Mouse (Mus musculus): ENCODE measurements around the gene S100a4. TPM values are rescaled to one million over a fixed set of nuclear protein-coding genes. Genes with fewer than 3 reads are reported as not detected.

Gene S100a4
- total RNA-seq (2015; ENCODE audit: low replicate concordance) (36.9 and 83.6 TPM in 2 replicates), total RNA-seq (2017; ENCODE audit: low replicate concordance) (29.4 and 37.4 TPM in 2 replicates)

- ATAC-seq (replicated peaks; ENCODE audit: low FRiP score, poor library complexity, severe bottlenecking) = no peak
Observed at GRCm38 (mm10) chr3:90603623-90604022, at the start of gene S100a4. Gene S100a4 (plus strand): TSS chr3:90603771.

DNA sequence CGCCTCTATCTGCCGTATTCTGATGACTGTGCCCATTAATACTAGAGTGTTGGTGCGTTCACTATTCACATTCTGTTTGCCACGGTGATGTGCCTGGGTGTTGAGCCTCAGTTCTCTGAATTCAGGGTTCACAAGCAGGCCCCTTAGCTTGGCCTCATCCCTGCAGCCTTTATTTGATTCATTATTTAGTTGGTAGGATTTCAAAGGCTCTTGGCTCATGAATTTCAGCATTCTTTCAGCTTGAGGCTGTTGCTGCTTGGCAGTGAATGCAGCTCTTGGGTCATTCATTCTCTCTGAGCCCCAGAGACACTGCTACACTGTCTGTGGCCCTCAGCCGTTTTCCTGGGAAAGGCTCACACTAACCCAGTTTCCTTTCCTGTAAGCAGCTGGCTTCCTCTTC is 47.6 kb upstream of the S100a4 start:
- ATAC-seq (replicated peaks; ENCODE audit: low FRiP score, poor library complexity, severe bottlenecking) = no peak

DNA sequence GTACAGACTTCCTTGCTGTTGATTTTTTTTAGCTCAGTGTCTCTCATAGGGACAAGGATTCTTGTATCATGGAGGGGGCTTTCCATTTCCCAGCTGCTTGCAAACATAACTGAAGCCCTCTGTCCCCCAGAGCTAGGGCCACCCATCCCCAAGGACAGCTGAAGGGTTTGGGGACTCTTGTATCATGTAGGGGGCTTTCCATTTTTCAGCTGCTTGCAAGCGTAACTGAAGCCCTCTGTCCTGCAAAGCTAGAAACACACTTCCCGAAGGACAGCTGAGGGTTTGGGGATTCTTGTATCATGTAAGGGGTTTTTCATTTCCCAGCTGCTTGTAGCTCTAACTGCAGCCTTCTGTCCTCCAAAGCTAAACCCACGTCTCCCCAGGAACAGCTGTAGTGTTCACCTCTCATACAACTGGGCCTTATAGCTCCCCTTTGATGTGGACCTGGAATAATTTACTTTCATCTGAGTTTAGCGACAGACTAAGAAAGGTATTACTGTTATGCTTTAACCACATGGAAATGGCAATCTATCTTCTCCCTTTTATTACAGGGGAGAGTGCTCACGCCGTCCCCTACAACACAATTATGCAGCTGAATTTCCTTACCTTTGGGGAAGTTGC is 43.5 kb upstream of the S100a4 start, which contains the start of gene S100a3:
Gene S100a3, plus strand, starts transcription at position 571 of the 621 bp plus-strand sequence.
- ATAC-seq (replicated peaks; ENCODE audit: low FRiP score, poor library complexity, severe bottlenecking) = no peak

- ATAC-seq (replicated peaks; ENCODE audit: low FRiP score, poor library complexity, severe bottlenecking) = no peak
Observed at GRCm38 (mm10) chr3:90574691-90575090, 28.9 kb upstream of the S100a4 start.

DNA sequence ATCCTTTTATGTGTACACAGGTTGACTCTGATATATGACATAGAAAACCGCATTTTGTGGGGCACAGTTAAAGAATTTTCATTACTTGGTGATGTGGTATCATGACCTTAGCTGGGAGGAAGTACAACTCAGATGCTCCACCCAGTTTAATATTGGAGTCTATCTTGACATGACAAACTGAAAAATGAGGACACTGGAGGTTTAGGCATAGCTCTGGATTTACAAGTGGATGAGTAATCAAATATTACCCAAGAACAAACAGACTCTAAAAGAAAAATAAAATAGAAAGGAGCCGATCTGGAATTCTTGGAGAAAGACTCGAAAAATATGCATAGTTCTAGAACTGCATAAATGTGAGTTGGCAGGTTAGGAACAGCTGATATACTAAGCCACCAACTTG is 28.3 kb upstream of the S100a4 start:
- ATAC-seq (replicated peaks; ENCODE audit: low FRiP score, poor library complexity, severe bottlenecking) = no peak

GRCm38 (mm10) chr3:90576351-90577001 is 27.1 kb upstream of the S100a4 start:
- no peak for ATAC-seq (replicated peaks; ENCODE audit: low FRiP score, poor library complexity, severe bottlenecking)

DNA sequence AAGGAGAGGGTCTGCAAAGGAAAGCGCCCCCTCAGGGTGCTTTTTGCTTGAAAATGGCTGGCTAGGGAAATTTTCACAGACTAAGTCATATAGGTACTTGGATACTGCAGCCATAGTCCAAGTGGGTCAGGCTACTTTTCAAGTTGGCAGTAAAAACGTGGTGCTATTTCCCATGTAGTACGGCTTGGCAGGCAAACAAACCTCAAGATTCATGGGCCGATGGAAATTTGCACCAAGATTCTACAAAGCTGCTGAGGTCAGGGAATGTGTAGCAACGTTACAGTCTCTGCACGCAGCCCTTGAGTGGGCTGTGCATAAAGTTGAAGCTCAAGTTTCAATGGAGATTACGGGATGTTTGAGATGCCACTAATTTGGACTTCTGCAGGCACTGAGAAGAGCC is 24.1 kb upstream of the S100a4 start:
- ATAC-seq (replicated peaks; ENCODE audit: low FRiP score, poor library complexity, severe bottlenecking) = no peak

DNA sequence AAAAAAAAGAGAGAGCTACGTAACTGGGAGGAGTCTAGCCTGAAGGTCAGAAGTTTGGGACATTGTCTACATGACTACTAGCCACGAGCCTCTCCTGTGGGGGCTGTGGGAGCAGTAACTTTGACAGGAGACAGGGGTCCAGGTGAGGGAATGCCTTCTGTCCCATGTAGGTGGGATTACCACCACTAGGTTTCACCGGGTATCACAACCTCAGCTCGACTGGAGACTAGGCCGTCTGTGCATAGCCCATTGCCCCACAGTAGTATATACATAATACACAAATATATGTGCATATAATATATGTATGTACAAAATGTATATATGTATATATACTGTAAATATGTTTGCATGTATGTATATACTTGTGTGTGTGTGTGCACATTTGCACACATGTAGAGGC is 22.4 kb upstream of the S100a4 start:
- ATAC-seq (replicated peaks; ENCODE audit: low FRiP score, poor library complexity, severe bottlenecking) = no peak

GRCm38 (mm10) chr3:90582156-90582555 is 21.4 kb upstream of the S100a4 start:
- no peak for ATAC-seq (replicated peaks; ENCODE audit: low FRiP score, poor library complexity, severe bottlenecking)

GRCm38 (mm10) chr3:90582556-90582955 is 21.0 kb upstream of the S100a4 start:
- no peak for ATAC-seq (replicated peaks; ENCODE audit: low FRiP score, poor library complexity, severe bottlenecking)

DNA sequence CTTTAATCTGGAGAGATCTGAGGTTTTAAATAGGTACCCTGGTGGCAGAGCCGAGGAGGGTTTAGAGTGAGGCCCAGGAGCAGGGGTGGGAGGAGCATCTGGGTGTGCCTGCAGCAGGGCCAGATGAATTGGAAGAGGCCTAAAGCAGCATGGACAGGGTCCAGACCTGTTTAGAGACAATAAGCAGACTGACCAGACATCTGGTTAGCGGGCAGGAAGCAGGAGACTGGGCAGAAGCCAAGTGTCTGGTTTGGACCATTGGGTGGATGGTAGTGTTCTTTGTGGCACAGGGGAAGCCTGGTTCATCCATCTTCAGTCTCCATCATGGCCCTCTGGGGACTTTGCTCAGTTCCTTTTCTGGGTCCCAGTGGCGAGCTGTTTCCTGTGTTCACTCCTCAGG is 19.7 kb upstream of the S100a4 start:
- ATAC-seq (replicated peaks; ENCODE audit: low FRiP score, poor library complexity, severe bottlenecking) = no peak

DNA sequence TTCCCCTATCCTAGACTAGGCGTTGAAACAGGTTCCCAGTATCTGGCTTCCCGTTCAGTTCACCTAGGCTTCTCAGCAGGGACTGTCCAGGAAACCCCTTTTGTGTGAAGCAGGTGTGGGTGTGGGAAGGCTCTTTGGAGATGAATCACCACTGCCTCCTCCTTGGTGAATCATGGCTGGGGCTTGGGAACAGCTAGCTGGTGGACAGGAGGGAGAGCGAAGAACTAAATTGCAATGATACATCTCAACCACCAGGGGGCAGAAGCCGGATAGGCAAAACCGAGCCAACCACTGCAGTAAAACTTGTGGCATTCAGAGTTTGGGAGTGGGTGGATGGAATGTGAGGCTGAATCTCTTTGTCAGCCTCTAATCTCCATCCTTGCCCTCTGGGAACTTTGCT is 18.0 kb upstream of the S100a4 start:
- ATAC-seq (replicated peaks; ENCODE audit: low FRiP score, poor library complexity, severe bottlenecking) = 0 out of 2 replicates have a peak, but pooled peaks have one; percentile 61

- no peak for ATAC-seq (replicated peaks; ENCODE audit: low FRiP score, poor library complexity, severe bottlenecking)
Observed at GRCm38 (mm10) chr3:90586016-90586643, 17.4 kb upstream of the S100a4 start.

DNA sequence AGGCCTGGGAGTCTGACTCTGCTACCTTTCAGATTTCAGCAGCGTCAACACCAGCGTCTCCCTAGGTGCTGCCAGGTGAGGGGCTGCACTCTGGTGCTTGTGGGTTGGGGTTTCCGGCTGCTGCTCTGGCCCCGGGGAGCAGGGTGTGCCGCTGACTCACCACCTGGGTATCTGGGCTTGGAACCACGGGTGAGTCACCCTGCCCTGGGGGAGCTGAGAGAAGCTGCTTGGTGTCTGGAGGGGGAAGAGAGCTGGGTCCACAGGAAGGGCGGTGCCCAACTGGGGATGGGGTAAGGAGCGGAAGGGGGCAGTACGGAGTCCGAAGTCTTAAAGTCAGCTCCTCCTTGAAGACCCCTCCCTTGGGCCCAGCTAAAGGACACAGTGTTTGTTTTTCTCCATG is 16.7 kb upstream of the S100a4 start:
- no peak for ATAC-seq (replicated peaks; ENCODE audit: low FRiP score, poor library complexity, severe bottlenecking)

- ATAC-seq (replicated peaks; ENCODE audit: low FRiP score, poor library complexity, severe bottlenecking) = no peak
Observed at GRCm38 (mm10) chr3:90587361-90588101, 16.0 kb upstream of the S100a4 start.

DNA sequence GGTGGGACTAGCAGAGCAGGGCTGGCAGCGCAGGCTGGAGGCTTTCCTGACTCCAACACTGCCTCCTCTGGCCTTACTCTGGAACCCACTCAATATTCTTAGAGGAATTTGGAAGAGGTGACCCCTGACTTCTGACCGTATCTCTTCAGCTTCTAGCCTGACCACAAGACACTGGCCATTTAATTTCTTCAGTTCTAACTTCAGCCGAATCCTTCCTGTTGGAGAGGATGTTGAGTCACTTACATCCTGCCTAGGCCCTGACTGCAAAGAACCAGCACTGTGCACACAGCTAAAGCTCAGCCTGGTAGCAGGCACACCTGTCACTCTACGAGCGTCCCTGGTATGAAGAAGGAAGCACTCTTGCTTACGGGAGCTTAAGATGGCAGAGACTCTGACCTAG is 14.2 kb upstream of the S100a4 start:
- no peak for ATAC-seq (replicated peaks; ENCODE audit: low FRiP score, poor library complexity, severe bottlenecking)

DNA sequence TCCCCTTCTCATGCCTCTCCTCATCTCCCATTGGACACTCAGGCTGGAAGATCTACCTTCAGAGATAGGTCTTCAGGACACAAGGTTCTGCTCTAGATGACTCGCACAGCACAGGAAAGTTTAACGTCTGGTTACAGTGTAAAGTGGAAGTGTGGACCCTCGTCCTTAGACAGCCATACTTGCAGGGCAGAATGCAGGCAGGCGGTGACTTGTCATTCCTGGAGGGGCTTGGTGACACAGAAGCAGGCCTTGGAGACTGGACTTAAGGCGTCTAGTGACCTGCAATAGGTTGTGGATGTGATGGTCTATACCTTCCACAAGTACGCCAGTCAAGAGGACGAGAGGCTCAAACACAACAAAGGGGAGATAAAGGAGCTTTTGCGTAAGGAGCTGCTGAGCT is 13.6 kb upstream of the S100a4 start, which contains the start of gene S100a2:
Gene S100a2, plus strand, starts transcription at position 301 of the 400 bp plus-strand sequence.
- no peak for ATAC-seq (replicated peaks; ENCODE audit: low FRiP score, poor library complexity, severe bottlenecking)

DNA sequence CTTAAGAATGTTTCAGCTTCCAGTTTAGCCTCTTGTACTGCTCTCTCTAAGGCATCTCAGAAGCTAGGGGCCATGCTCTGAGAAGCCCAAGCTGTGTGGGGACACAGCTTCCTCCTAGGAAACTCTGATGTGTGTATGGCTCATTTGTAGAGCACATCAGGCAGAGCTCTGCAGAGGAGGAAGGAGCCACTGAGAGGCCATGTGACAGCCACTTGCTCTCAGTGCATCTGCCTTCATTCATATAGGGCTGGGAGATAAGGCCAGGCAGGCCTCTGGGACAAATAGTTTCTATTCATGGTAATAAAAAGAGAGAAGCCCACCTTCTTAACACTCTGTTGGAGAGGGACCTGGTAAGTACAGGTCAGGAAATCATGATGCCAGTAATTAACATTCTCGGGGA is 9.1 kb upstream of the S100a4 start:
- ATAC-seq (replicated peaks; ENCODE audit: low FRiP score, poor library complexity, severe bottlenecking) = no peak

DNA sequence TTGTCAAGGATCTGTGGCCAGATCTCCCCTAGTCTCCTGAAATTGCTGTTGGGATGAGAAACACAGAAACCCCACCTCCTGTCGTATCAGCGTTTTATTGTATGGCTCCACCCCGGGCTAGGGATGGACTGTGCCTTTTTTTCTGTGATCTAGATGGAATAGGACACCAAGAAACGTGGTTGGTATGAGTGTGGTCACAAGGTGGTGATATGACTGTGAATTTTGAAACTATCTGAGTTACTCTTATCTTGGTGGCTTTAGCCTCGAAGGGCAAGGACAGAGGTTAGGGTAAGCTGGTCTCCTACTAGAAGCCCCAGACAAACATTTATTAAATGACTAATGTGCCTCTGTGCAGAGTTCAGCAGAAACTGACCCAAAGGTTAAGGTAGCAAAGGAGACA is 8.0 kb upstream of the S100a4 start:
- no peak for ATAC-seq (replicated peaks; ENCODE audit: low FRiP score, poor library complexity, severe bottlenecking)

- no peak for ATAC-seq (replicated peaks; ENCODE audit: low FRiP score, poor library complexity, severe bottlenecking)
Observed at GRCm38 (mm10) chr3:90596810-90597209, 6.8 kb upstream of the S100a4 start.

All from erythroid progenitor cell, adult 5-6 weeks (primary cell).